Mouse (Mus musculus) spleen, adult 2 months (tissue): ENCODE measurements around the gene Dock9.

Source experiments
- CTCF ChIP-seq: fragments of 200-500 bp; IDR thresholded peaks from 2 replicates; pipeline ENCODE4 v1.5.1; 2011; ENCODE audit warnings: mild to moderate bottlenecking, inconsistent platforms; ENCODE audit not compliant: insufficient read depth, insufficient read length, insufficient replicate concordance; ENCODE audit errors: extremely low read depth
- POLR2A ChIP-seq: fragments of 200-500 bp; IDR thresholded peaks from 2 replicates; pipeline ENCODE4 v1.6.1; 2011; ENCODE audit warnings: low read depth, low read length, inconsistent platforms

DNA sequence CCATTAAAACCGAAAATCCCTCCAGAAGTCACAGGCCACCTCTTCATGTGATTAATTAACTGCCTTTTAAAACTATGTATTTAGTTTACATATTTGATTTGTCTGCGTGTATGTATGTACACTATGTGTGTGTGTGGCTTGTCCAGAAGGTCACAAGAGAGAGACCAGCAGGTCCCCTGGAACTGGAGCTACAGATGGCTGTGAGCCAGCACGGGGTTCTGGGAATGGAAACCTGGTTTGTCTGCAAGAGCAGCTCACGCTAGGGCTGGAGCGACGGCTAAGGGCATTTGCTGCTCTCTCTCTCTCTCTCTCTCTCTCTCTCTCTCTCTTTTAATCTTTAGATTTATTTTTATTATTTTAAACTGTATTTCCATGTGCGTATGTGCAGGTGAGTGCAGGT lies 144.4 kb downstream of the Dock9 start:
- no peak for TF ChIP-seq CTCF
- TF ChIP-seq POLR2A, result no peak
